Mouse (Mus musculus) heart, postnatal 0 days (tissue): Measurements from ENCODE around the gene Dnase1l3.

ENCODE experiments used
- CTCF ChIP-seq: IDR thresholded peaks from 2 replicates; pipeline ENCODE4 v1.5.1; 2016; ENCODE audit warnings: antibody characterized with exemption, control low read depth, low read depth
- EP300 ChIP-seq: IDR thresholded peaks from 2 replicates; pipeline ENCODE4 v1.6.1; 2016; ENCODE audit warnings: antibody characterized with exemption, low read depth

DNA sequence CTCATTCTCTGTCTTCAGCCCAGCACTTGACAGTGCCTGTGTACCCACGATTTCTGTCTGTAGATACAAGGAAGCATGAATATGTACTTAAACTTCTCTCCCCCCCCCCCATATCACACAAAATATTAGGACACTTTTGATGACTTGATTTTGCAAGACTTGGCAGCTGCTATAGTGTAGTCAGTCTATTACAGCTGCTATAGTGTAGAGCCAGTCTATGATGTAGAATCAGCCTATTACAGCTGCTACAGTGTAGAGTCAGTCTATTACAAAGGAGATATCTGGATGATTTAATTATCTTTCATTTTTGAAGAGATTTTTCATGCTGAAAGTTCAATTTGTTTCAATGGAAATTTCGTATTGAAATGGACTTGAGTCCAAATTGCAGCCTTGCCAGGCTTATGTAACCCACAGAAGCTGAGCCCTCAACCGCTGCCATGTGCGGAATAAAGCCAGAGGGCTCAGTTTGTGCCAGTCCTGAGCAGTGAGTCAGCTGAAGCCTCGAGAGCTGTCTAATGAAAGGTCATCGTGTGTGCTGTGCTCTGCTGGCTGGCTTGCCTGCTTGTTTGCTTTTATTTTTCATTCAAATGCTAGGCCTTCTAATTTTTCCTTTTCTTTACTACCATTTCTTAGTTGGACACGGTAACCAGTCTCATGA is 44.5 kb upstream of the Dnase1l3 start:
- TF ChIP-seq CTCF (no peak), EP300 (no peak)
